Mouse (Mus musculus): ENCODE data around the gene Oas1a. TPM values are rescaled to one million over a fixed set of nuclear protein-coding genes. Genes with fewer than 3 reads are reported as not detected.

The Oas1a gene
- 79.6 TPM for polyA plus RNA-seq (2017; shearing (Covaris generic))

DNA sequence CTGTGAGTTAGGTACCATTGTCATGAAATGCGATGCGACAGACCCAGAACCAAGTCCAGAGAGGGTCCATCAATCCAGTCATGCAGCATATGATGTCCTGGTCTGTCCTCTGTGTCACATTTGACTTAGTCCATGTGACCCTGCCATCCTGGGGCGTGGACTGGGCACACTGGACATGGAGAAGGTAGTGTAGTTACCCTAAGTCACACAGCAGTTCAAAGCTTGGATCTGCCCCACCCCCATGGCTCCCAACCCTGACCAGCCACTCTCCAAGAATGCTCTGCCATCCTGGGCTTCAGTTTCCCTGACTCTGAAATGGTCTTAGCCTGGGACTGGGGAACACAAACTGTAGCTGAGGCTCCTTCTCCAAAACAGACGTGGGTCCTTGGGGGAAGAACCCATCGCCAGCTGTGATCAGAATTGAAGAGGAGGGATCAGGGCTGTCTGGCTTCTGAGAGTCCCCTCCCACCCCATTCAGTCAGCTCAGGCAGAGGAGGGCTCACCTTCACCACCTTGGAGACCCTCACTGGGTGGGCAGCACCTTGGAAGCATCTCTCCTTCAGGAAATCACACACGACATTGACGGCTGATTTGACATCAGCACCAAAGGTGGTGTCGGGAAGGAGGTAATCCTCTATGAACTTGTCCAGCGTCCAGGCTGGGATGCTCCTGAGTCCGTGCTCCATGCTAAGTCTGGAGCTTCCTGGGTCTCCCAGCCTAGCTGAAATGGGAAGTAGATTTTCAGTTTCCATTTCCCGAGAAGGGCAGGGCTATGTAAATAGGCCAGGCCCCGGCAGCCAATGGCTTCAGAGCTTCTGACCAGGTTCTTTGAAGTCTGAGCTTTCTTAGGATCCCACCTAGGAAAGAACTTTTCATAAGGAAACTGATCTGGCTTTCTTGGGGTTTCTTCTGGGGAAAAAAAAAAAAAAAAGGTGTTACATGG is at the start of gene Oas1a:
Oas1a (minus strand) TSS at position 731 of the 943 bp plus-strand sequence.

DNA sequence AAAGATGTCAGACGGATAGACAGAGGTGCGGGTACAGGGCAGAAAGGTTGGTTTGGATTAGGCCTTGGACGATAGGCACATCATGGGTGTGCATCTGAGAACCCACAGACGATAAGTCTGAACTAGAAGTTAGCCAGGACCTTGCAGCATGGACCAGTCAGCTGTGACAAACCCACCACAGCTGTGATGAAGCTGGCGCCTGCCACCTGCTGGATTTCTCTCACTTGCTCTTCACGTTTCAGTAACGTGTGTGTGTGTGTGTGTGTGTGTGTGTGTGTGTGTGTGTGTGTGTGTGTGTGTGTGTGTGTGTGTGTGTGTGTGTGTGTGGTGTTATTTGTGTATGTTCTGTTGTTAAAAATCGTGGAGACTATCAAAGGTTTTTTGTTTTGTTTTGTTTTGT is 6.9 kb upstream of the Oas1a start, which contains the start of gene Oas1d:
Oas1d (plus strand) TSS at position 333 of the 400 bp plus-strand sequence.

GRCm38 (mm10) chr5:120887413-120887812 is 19.9 kb downstream of the Oas1a start, which contains the start of gene Oas1g:
Gene Oas1g, minus strand, starts transcription at chr5:120887613.

DNA sequence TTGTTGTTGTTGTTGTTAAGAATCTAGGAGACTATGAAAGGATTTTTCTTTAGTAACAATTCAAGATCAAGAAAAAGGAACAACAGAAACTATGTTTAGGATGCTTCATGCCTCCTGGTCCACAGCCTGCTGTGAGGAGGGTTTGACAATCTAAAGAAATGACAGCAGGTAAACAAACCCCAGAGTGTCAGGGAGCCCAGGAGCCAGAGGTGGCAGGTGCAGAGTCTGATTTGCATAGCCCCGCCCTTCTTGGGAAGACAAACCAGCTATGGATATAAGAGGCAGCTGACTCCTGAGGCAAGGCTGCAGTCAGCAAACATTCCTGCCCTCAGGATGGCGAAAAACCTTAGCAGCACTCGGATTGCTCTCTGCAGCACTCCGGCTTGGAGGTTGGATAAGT is 46.2 kb downstream of the Oas1a start, which contains the start of gene Oas1h:
Oas1h (plus strand) TSS at position 301 of the 400 bp plus-strand sequence.

GRCm38 (mm10) chr5:120847067-120847466 is 60.3 kb downstream of the Oas1a start, which contains the start of gene Oas1f:
Gene Oas1f, plus strand, starts transcription at chr5:120847367.

Other genes starting within 250 kb of the Oas1a start
- 23.4 TPM for gene Dtx1, start 195.6 kb downstream of the Oas1a start, polyA plus RNA-seq (2017; shearing (Covaris generic))
- 6.8 TPM for gene Oas2, start 157.7 kb downstream of the Oas1a start, polyA plus RNA-seq (2017; shearing (Covaris generic))
- 20.0 TPM for gene Oas3, start 129.9 kb downstream of the Oas1a start, polyA plus RNA-seq (2017; shearing (Covaris generic))
- gene Oas1e, start 112.0 kb downstream of the Oas1a start, polyA plus RNA-seq (2017; shearing (Covaris generic)) = not detected
- gene Oas1c, start 95.0 kb downstream of the Oas1a start, polyA plus RNA-seq (2017; shearing (Covaris generic)) = 13.4 TPM
- gene Oas1f, start 60.2 kb downstream of the Oas1a start, polyA plus RNA-seq (2017; shearing (Covaris generic)) = not detected
- gene Oas1h, start 46.1 kb downstream of the Oas1a start, polyA plus RNA-seq (2017; shearing (Covaris generic)) = not detected
- gene Oas1g, start 19.9 kb downstream of the Oas1a start, polyA plus RNA-seq (2017; shearing (Covaris generic)) = 2.8 TPM
- not detected for gene Oas1d, start 7.0 kb upstream of the Oas1a start, polyA plus RNA-seq (2017; shearing (Covaris generic))
- not detected for gene Rph3a, start 102.6 kb upstream of the Oas1a start, polyA plus RNA-seq (2017; shearing (Covaris generic))